Mouse (Mus musculus) urinary bladder, postnatal 4 days (tissue): ENCODE data around the gene Fam69b.

ENCODE experiments used
- DNase-seq, 2 experiments: peaks; one replicate each; pipeline ENCODE4 v3.0.0; 2021 to 2022; ENCODE audit warnings: low spot score in 2 of 2

Gene Fam69b

DNA sequence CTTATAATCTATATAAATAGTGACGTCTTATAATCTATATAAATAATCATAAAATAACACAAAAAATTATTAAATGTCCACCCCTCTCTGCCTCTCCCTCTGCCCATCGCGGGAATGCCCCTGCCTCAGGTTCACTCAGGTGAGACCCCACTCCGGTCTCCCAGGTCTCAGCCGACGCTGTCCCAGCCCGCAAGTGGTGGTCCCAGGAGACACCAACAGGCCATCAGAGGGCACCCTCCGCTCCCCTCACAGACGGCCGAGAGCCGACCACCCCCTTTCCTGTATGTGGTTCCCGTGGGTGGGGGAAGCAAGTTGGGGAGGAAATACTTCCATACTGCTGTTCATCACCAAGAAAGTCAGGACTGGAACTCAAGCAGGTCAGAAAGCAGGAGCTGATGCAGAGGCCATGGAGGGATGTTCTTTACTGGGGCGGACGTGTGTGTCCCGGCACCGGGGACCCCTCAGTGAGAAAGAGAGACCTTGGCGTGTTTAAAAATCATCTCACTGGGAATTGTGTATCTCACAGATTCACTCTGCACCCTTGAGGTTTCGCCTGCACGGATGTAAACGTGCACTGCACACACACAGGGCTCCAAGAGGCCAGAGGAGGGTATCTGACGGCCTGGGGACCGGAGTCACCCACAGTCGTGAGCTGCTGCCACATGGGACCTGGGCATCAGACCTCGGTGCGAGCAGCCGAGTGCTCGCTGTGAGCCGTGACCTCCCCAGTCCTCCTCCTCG is 33.7 kb downstream of the Fam69b start:
- no peak for DNase-seq

DNA sequence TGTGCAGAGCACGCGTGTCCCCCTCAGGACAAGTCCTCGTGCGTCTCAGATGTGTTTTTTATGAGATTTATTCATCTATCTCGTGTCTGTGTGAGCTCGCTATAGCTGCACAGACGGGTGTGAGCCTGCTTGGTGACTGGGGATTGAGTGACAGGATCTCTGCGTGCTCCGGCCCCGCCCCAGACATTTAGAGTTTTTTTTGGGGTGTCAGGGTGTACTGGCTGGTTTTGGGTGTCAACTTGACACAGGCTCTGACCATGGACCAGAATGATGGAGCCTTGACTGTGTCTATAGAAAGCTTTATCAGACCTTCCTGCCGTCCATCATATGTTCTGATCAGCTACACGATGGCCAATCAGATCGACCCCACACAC is 34.2 kb downstream of the Fam69b start:
- DNase-seq = no peak

DNA sequence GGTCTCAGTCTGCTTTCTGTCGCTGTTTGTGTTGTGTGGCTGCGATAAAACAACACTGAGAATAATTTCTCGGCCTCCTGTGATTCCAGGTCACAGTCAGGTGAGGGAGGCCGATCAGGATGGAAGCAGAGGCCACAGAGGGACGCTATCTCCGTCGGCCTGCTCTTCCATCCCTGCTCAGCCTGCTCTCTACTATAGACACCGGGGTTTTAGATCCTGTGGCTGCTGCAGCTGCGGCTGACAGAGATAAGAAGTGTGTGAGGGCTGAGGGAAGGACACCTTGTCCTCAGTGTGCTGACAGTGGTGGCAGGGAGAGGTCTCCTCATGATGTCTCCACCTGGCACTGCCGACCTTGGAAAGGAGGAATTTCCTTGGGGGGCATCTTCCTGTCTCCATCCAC is 34.9 kb downstream of the Fam69b start:
- DNase-seq = no peak

DNA sequence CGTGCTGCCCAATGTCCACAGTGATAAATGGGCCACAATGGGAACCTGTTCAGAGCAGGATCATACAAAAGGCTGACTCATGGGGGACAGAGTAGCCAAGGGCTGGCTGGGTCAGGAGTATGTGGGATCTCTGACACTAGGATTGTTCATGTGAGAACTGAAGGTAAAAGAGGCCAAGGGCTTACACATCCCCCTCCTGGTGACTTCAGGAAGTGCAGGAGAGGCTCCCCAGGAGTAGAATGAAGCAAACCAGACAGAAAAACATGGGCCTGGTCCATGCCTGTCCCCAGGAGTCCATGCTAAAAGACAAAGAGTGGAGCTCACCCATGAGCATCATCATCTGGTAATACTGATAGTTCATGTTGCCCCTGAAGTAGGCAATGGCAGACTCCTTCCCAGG is 35.3 kb downstream of the Fam69b start:
- DNase-seq = peak in 1 of 2 experiments; percentile 67

DNA sequence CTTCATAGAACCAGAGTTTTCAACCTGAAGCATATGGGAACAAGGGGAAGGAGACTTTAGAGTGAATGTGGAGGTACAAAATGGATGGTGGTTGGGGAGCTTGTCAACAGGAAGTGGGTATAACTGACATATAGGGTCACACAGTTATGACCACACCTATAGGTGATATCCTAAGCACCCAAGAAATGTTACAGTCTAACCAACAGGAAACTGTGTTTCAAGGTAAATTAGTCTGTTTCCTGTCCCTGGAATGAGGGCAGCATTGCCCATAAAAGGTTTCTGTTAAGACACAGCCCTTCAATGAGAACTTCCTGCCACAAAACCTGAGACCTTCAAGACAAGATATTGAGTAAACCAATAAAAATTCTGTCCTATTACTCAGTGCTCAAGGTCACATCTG is 40.5 kb downstream of the Fam69b start:
- DNase-seq = no peak

DNA sequence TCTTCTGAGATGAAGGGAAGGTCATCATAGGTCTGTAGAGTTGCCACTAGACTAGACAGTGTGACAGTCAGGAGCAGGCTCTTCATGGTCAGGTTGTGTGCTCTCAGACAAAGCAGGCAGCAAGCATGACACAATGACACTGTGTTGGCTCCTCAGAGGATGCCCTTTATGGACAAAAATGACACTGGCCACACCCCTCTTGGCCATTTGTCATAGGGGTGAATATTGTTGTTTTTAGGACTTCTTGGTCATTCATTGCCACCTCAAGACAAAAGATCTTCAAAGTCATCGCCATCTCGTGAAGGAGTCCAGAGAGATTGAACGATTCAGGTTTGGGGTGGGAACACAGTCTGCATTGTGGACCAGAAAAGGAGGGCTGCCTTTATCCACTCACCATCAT is 42.9 kb downstream of the Fam69b start, which contains the start of gene Lcn4:
Lcn4 (minus strand) TSS at position 101 of the 400 bp plus-strand sequence.
- no peak for DNase-seq
